Comparison of ENCODE assay signal across 10 mouse cellular contexts in genomic region chr13:116311871-116312720, GRCm38 (mm10). TPM values are rescaled to one million over a fixed set of nuclear protein-coding genes. Genes with fewer than 3 reads are reported as not detected.
DNase-seq lines count a peak whose midpoint lies in the region; ATAC-seq and TF ChIP-seq lines count a peak whose summit lies in the region.
"Had no signal": no experiment of that assay in that cellular context is flagged by ENCODE, and none has a peak within 500 bp of the region (broad histone marks: within the 10 kb centered on the region; RNA-seq: fewer than 3 reads in every experiment).

No protein-coding gene starts in this region.

- H3K27ac ChIP-seq in layer of hippocampus, adult 2 months, result no peak overlapping the region
- no peak overlapping the region for H3K27ac ChIP-seq in MEL (ENCODE audit: control insufficient read depth, low read depth, low read length)
- no peak overlapping the region for H3K27ac ChIP-seq in midbrain, postnatal 0 days (ENCODE audit: low read depth, low read length)
- H3K27ac ChIP-seq: embryonic facial prominence, embryonic 15.5 days had no signal

- H3K4me1 ChIP-seq in MEL (ENCODE audit: control insufficient read depth in 1 of 2, insufficient read depth in 2 of 2, low read length in 2 of 2), result no peaks in the 10 kb centered on the region
- no peaks in the 10 kb centered on the region for H3K4me1 ChIP-seq in midbrain, postnatal 0 days (ENCODE audit: insufficient read depth, low read length)

- no peak overlapping the region for H3K4me2 ChIP-seq in midbrain, postnatal 0 days (ENCODE audit: low read depth, low read length, poor library complexity, severe bottlenecking)
- H3K4me2 ChIP-seq: embryonic facial prominence, embryonic 15.5 days had no signal

- H3K79me2 ChIP-seq in MEL (ENCODE audit: control insufficient read depth, insufficient read depth, low read length, poor library complexity), result no peaks in the 10 kb centered on the region

- no peaks in the 10 kb centered on the region for H3K9me3 ChIP-seq in MEL (replicated peaks; ENCODE audit: insufficient read depth, low read length)
- no peaks in the 10 kb centered on the region for H3K9me3 ChIP-seq in midbrain, postnatal 0 days (ENCODE audit: low read length)
- H3K9me3 ChIP-seq: embryonic facial prominence, embryonic 15.5 days had no signal

- no peak overlapping the region for H3K4me3 ChIP-seq in layer of hippocampus, adult 2 months
- no peak overlapping the region for H3K4me3 ChIP-seq in MEL (ENCODE audit: control insufficient read depth in 1 of 2, insufficient read depth in 1 of 2, low read depth in 2 of 2, low read length in 2 of 2)
- H3K4me3 ChIP-seq in midbrain, postnatal 0 days (ENCODE audit: low read depth, low read length), result no peak overlapping the region

- no peak for TF ChIP-seq POLR2A in MEL (IDR thresholded peaks at IDR 0.05; ENCODE audit: control insufficient read depth in 1 of 2, insufficient read depth in 1 of 2, low read depth in 1 of 2, low read length in 2 of 2, poor library complexity in 1 of 2)

- H3K9ac ChIP-seq in MEL (ENCODE audit: control insufficient read depth, low read depth, low read length, poor library complexity, severe bottlenecking), result no peak overlapping the region
- no peak overlapping the region for H3K9ac ChIP-seq in midbrain, postnatal 0 days (replicated peaks; ENCODE audit: low read length, poor library complexity, severe bottlenecking)
- H3K9ac ChIP-seq: embryonic facial prominence, embryonic 15.5 days had no signal

- peak; percentile 63 for TF ChIP-seq CTCF in layer of hippocampus, adult 2 months (conservative IDR thresholded peaks at IDR 0.05)
- TF ChIP-seq CTCF in MEL (IDR thresholded peaks at IDR 0.05 in 2 of 3, conservative IDR thresholded peaks at IDR 0.05 in 1 of 3; ENCODE audit: control insufficient read depth in 1 of 3, insufficient read depth in 1 of 3, low read depth in 2 of 3, low read length in 3 of 3, poor library complexity in 1 of 3, severe bottlenecking in 1 of 3), result peak in 1 of 3 experiments; percentile 29; a peak in 2 of 6 replicates
- peak; percentile 55 for TF ChIP-seq CTCF in midbrain, postnatal 0 days (IDR thresholded peaks at IDR 0.05)

- H3K27me3 ChIP-seq in MEL (ENCODE audit: control insufficient read depth in 1 of 2, insufficient read depth in 2 of 2, low read length in 2 of 2), result no peaks in the 10 kb centered on the region
- H3K27me3 ChIP-seq in midbrain, postnatal 0 days (ENCODE audit: insufficient read depth, low read length), result peaks cover 61% of the 10 kb centered on the region

- H3K36me3 ChIP-seq in MEL (ENCODE audit: control insufficient read depth in 1 of 2, insufficient read depth in 2 of 2, low read length in 2 of 2), result no peaks in the 10 kb centered on the region
- no peaks in the 10 kb centered on the region for H3K36me3 ChIP-seq in midbrain, postnatal 0 days (ENCODE audit: insufficient read depth, low read length)
- H3K36me3 ChIP-seq: embryonic facial prominence, embryonic 15.5 days had no signal

- no peak for DNase-seq in layer of hippocampus, adult 2 months (ENCODE audit: low spot score in 2 of 2)
- no peak for DNase-seq in layer of hippocampus, adult 9-10 months (ENCODE audit: low spot score)
- no peak for DNase-seq in MEL (ENCODE audit: low read depth, low spot score)
- DNase-seq in embryo, embryonic 10.5 days (ENCODE audit: low spot score), result peak; percentile 78
- peak; percentile 21 for DNase-seq in midbrain, postnatal 0 days (ENCODE audit: low spot score)
- DNase-seq in urinary bladder, adult 2 months (ENCODE audit: low spot score), result no peak
- no peak for DNase-seq in yolk sac, embryonic 10.5 days (ENCODE audit: low spot score)
- DNase-seq: left cerebral cortex, postnatal 4 days; thymus, postnatal 36 days had no signal

- peak; percentile 20 for TF ChIP-seq RAD21 in MEL (IDR thresholded peaks at IDR 0.05; ENCODE audit: low read depth, low read length)

- WGBS in midbrain, postnatal 0 days, result 3% methylated on average over 13 of the region's 13 CpGs

- ATAC-seq in midbrain, postnatal 0 days (ENCODE audit: low FRiP score), result no peak

- TF ChIP-seq EP300 in MEL (IDR thresholded peaks at IDR 0.05; ENCODE audit: low read depth in 1 of 2, low read length in 2 of 2), result no peak

TF ChIP-seq in MEL, 35 proteins besides CTCF, POLR2A, EP300 and RAD21:
- TF ChIP-seq MEF2A (IDR thresholded peaks at IDR 0.05; ENCODE audit: extremely low read depth, insufficient replicate concordance, low read depth, low read length, poor library complexity, severe bottlenecking) (no peak), ZC3H11A (IDR thresholded peaks at IDR 0.05; ENCODE audit: low read depth, low read length) (peak; percentile 24; the same call in 1 of the 2 replicates), ZKSCAN1 (IDR thresholded peaks at IDR 0.05; ENCODE audit: low read depth, low read length) (no peak), SMC3 (IDR thresholded peaks at IDR 0.05; ENCODE audit: low read depth, low read length) (peak; percentile 54)

RNA-seq across cellular contexts. Expression of gene Isl1, which starts 2.6 kb away (rescaled TPM):
- total RNA-seq in layer of hippocampus, adult 2 months (2021), result not detected
- total RNA-seq in MEL (2012; rRNA removed), result 0.31 TPM in 1 of 2 replicates, not detected in the other
- polyA plus RNA-seq in MEL (2012; ENCODE audit: insufficient read depth in 1 of 2, insufficient read length in 2 of 2, low read depth in 1 of 2, low replicate concordance in 2 of 2, missing spikeins in 1 of 2), result under 1 TPM in 1 of 2 experiments, not detected in 1; 0.14 TPM
- 6.8 and 12.3 TPM in 2 replicates for total RNA-seq in midbrain, postnatal 0 days (2014; rRNA removed)
- polyA plus RNA-seq in midbrain, postnatal 0 days (2015; fragmentation: Nextera tagmentation; extraction: Ambion mirVana), result 13.2 and 25.8 TPM in 2 replicates
- polyA plus RNA-seq in urinary bladder, adult 2 months (2012; rRNA removed), result 7.4 and 7.7 TPM in 2 replicates

Comparison
In these comparisons a context has a peak if more than half of its experiments do, and no peak if none do; other contexts are left out.
1. DNase-seq: peak in embryo, embryonic 10.5 days (single experiment) and midbrain, postnatal 0 days (single experiment); none in layer of hippocampus, adult 2 months (0 of 2), layer of hippocampus, adult 9-10 months (single experiment), MEL (single experiment), urinary bladder, adult 2 months (single experiment) and yolk sac, embryonic 10.5 days (single experiment).